Comparison of ENCODE assay signal across 15 mouse cellular contexts in genomic region chr15:98585421-98585820, GRCm38 (mm10). TPM values are rescaled to one million over a fixed set of nuclear protein-coding genes. Genes with fewer than 3 reads are reported as not detected.
A peak's percentile ranks its signal among the peaks of the same experiment; 100 is the strongest.
DNase-seq lines count a peak whose midpoint lies in the region; ATAC-seq and TF ChIP-seq lines count a peak whose summit lies in the region.
"Had no signal": no experiment of that assay in that cellular context is flagged by ENCODE, and none has a peak within 500 bp of the region (broad histone marks: within the 10 kb centered on the region; RNA-seq: fewer than 3 reads in every experiment).

No protein-coding gene starts in this region.

- ATAC-seq in heart, embryonic 14.5 days (ENCODE audit: insufficient number of reproducible peaks, insufficient read depth, low FRiP score, low read depth): no peak
- no peak for ATAC-seq in liver, embryonic 13.5 days (ENCODE audit: low read depth)
- no peak for ATAC-seq in intestine, postnatal 0 days

- no peak for DNase-seq in heart, adult 11 months
- peak; percentile 38 for DNase-seq in R1 (ENCODE audit: low read depth, low spot score)
- DNase-seq in liver, embryonic 13.5 days: no peak
- no peak for DNase-seq in frontal cortex, postnatal 14 days (ENCODE audit: low spot score in 2 of 2)
- DNase-seq: adrenal gland, postnatal 25 days; cerebellum, adult 18-20 months; layer of hippocampus, adult 9-11 months; right cerebral cortex, postnatal 14 days; thymus, postnatal 36 days had no signal

- no peak overlapping the region for H3K4me2 ChIP-seq in heart, embryonic 14.5 days (ENCODE audit: low read length)
- peak overlapping the region; percentile 29; the same call in 1 of the 2 replicates for H3K4me2 ChIP-seq in liver, embryonic 13.5 days
- no peak overlapping the region for H3K4me2 ChIP-seq in intestine, postnatal 0 days (replicated peaks; ENCODE audit: low read depth)
- H3K4me2 ChIP-seq: lung, embryonic 15.5 days had no signal

- peaks cover 30% of the 10 kb centered on the region for H3K36me3 ChIP-seq in heart, embryonic 14.5 days (ENCODE audit: control insufficient read depth, insufficient read depth, low read length)
- no peaks in the 10 kb centered on the region for H3K36me3 ChIP-seq in E14TG2a.4 (ENCODE audit: insufficient read depth, low read length)
- peaks cover 7% of the 10 kb centered on the region; the same call in 1 of the 2 replicates for H3K36me3 ChIP-seq in liver, embryonic 13.5 days
- H3K36me3 ChIP-seq in intestine, postnatal 0 days (ENCODE audit: control insufficient read depth, insufficient read depth): peaks cover 10% of the 10 kb centered on the region

- peaks cover 8 to 11% of the 10 kb centered on the region in 2 experiments; a peak in 3 of 4 replicates for H3K4me1 ChIP-seq in heart, embryonic 14.5 days (ENCODE audit: control insufficient read depth in 2 of 2, insufficient read depth in 2 of 2, low read length in 2 of 2)
- H3K4me1 ChIP-seq in E14TG2a.4 (replicated peaks; ENCODE audit: low read depth, low read length): peaks cover 23% of the 10 kb centered on the region
- peaks cover 57% of the 10 kb centered on the region for H3K4me1 ChIP-seq in liver, embryonic 13.5 days (replicated peaks)
- H3K4me1 ChIP-seq in intestine, postnatal 0 days (replicated peaks; ENCODE audit: control insufficient read depth, insufficient read depth, low read length): no peaks in the 10 kb centered on the region; the same call in 1 of the 2 replicates
- H3K4me1 ChIP-seq: lung, embryonic 15.5 days had no signal

- H3K9me3 ChIP-seq in heart, embryonic 14.5 days (ENCODE audit: control insufficient read depth, low read length): no peaks in the 10 kb centered on the region
- H3K9me3 ChIP-seq in E14TG2a.4 (ENCODE audit: low read length): no peaks in the 10 kb centered on the region
- H3K9me3 ChIP-seq in liver, embryonic 13.5 days (replicated peaks): no peaks in the 10 kb centered on the region
- H3K9me3 ChIP-seq in intestine, postnatal 0 days (ENCODE audit: control insufficient read depth): no peaks in the 10 kb centered on the region
- H3K9me3 ChIP-seq: lung, embryonic 15.5 days had no signal

- H3K4me3 ChIP-seq in heart, embryonic 14.5 days (ENCODE audit: control insufficient read depth in 1 of 2, insufficient read depth in 1 of 2, low read depth in 1 of 2, low read length in 2 of 2): no peak overlapping the region
- H3K4me3 ChIP-seq in E14TG2a.4 (replicated peaks; ENCODE audit: low read length): peak overlapping the region; percentile 50
- H3K4me3 ChIP-seq in liver, embryonic 13.5 days (replicated peaks): no peak overlapping the region
- H3K4me3 ChIP-seq in intestine, postnatal 0 days (ENCODE audit: low read depth, low read length): no peak overlapping the region
- H3K4me3 ChIP-seq: lung, embryonic 15.5 days; myocyte had no signal

- peak overlapping the region; percentile 1 to 52; a peak in 3 of 4 replicates for H3K27ac ChIP-seq in heart, embryonic 14.5 days (replicated peaks in 1 of 2; ENCODE audit: control insufficient read depth in 1 of 2, insufficient read depth in 1 of 2, low read depth in 2 of 2, low read length in 2 of 2)
- peak overlapping the region; percentile 80 for H3K27ac ChIP-seq in liver, embryonic 13.5 days
- H3K27ac ChIP-seq in intestine, postnatal 0 days (ENCODE audit: low read depth, low read length): no peak overlapping the region
- H3K27ac ChIP-seq: lung, embryonic 15.5 days had no signal

- no peak for TF ChIP-seq CTCF in E14TG2a.4 (conservative IDR thresholded peaks at IDR 0.05; ENCODE audit: low read length)
- no peak for TF ChIP-seq CTCF in intestine, postnatal 0 days (IDR thresholded peaks at IDR 0.05; ENCODE audit: low read depth)

- H3K9ac ChIP-seq in heart, embryonic 14.5 days (ENCODE audit: low read length): peak overlapping the region; percentile 27; the same call in 1 of the 2 replicates
- no peak overlapping the region for H3K9ac ChIP-seq in liver, embryonic 13.5 days
- H3K9ac ChIP-seq in intestine, postnatal 0 days (ENCODE audit: low read depth, low read length): no peak overlapping the region
- H3K9ac ChIP-seq: lung, embryonic 15.5 days had no signal

- no peaks in the 10 kb centered on the region for H3K27me3 ChIP-seq in heart, embryonic 14.5 days (ENCODE audit: control insufficient read depth, insufficient read depth, low read length)
- peaks cover 15% of the 10 kb centered on the region for H3K27me3 ChIP-seq in E14TG2a.4 (ENCODE audit: insufficient read depth, low read length)
- H3K27me3 ChIP-seq in liver, embryonic 13.5 days: no peaks in the 10 kb centered on the region
- no peaks in the 10 kb centered on the region for H3K27me3 ChIP-seq in intestine, postnatal 0 days (replicated peaks; ENCODE audit: control insufficient read depth, insufficient read depth, low read length)
- H3K27me3 ChIP-seq: lung, embryonic 15.5 days had no signal

- 41% methylated on average over 7 of the region's 7 CpGs for WGBS in heart, embryonic 14.5 days
- 67% methylated on average over 7 of the region's 7 CpGs for WGBS in liver, embryonic 13.5 days (ENCODE audit: insufficient replicate concordance)
- 42% methylated on average over 7 of the region's 7 CpGs for WGBS in intestine, postnatal 0 days

RNA-seq across cellular contexts. Expression of gene 4930415O20Rik, which starts 14.6 kb away (rescaled TPM):
- polyA plus RNA-seq in heart, embryonic 14.5 days (2014; fragmentation: Nextera tagmentation; extraction: Ambion mirVana): 0.53 and 0.66 TPM in 2 replicates
- not detected in 2 replicates for polyA plus RNA-seq in liver, embryonic 13.5 days (2015; fragmentation: Nextera tagmentation; extraction: Ambion mirVana)
- not detected in 2 replicates for polyA plus RNA-seq in intestine, postnatal 0 days (2015; fragmentation: Nextera tagmentation; extraction: Ambion mirVana)
- polyA plus RNA-seq: erythroblast, embryonic 14.5 days; lung, embryonic 15.5 days had no signal

RNA-seq across cellular contexts. Expression of gene Ccnt1, which starts 14.7 kb away (rescaled TPM):
- polyA plus RNA-seq in heart, embryonic 14.5 days (2014; fragmentation: Nextera tagmentation; extraction: Ambion mirVana): 34.0 and 39.2 TPM in 2 replicates
- polyA plus RNA-seq in liver, embryonic 13.5 days (2015; fragmentation: Nextera tagmentation; extraction: Ambion mirVana): 27.4 and 34.3 TPM in 2 replicates
- polyA plus RNA-seq in intestine, postnatal 0 days (2015; fragmentation: Nextera tagmentation; extraction: Ambion mirVana): 21.1 and 25.0 TPM in 2 replicates

RNA-seq across cellular contexts. Expression of gene Adcy6, which starts 24.5 kb away (rescaled TPM):
- 35.2 and 43.7 TPM in 2 replicates for polyA plus RNA-seq in heart, embryonic 14.5 days (2014; fragmentation: Nextera tagmentation; extraction: Ambion mirVana)
- polyA plus RNA-seq in liver, embryonic 13.5 days (2015; fragmentation: Nextera tagmentation; extraction: Ambion mirVana): 5.2 and 6.2 TPM in 2 replicates
- polyA plus RNA-seq in intestine, postnatal 0 days (2015; fragmentation: Nextera tagmentation; extraction: Ambion mirVana): 10.6 and 11.1 TPM in 2 replicates

RNA-seq across cellular contexts. Expression of gene Cacnb3, which starts 45.2 kb away (rescaled TPM):
- polyA plus RNA-seq in heart, embryonic 14.5 days (2014; fragmentation: Nextera tagmentation; extraction: Ambion mirVana): 6.1 and 6.6 TPM in 2 replicates
- polyA plus RNA-seq in liver, embryonic 13.5 days (2015; fragmentation: Nextera tagmentation; extraction: Ambion mirVana): 1.4 and 1.5 TPM in 2 replicates
- polyA plus RNA-seq in intestine, postnatal 0 days (2015; fragmentation: Nextera tagmentation; extraction: Ambion mirVana): 9.3 and 10.3 TPM in 2 replicates
- polyA plus RNA-seq: erythroblast, embryonic 14.5 days had no signal

RNA-seq across cellular contexts. Expression of gene Kansl2, which starts 51.4 kb away (rescaled TPM):
- 69.0 and 74.1 TPM in 2 replicates for polyA plus RNA-seq in heart, embryonic 14.5 days (2014; fragmentation: Nextera tagmentation; extraction: Ambion mirVana)
- polyA plus RNA-seq in liver, embryonic 13.5 days (2015; fragmentation: Nextera tagmentation; extraction: Ambion mirVana): 49.7 and 54.6 TPM in 2 replicates
- polyA plus RNA-seq in intestine, postnatal 0 days (2015; fragmentation: Nextera tagmentation; extraction: Ambion mirVana): 42.1 and 42.3 TPM in 2 replicates
